Mouse (Mus musculus): ENCODE measurements around the gene Coq10b. TPM values are rescaled to one million over a fixed set of nuclear protein-coding genes. Genes with fewer than 3 reads are reported as not detected.
"Not testable (repeated sequence)": the region's sequence is repeated elsewhere in the genome, so short reads cannot be mapped to it uniquely, and the experiment has no call there.

The Coq10b gene
- polyA plus RNA-seq, 1 experiment from 2014 or later, result 14.7 TPM

DNA sequence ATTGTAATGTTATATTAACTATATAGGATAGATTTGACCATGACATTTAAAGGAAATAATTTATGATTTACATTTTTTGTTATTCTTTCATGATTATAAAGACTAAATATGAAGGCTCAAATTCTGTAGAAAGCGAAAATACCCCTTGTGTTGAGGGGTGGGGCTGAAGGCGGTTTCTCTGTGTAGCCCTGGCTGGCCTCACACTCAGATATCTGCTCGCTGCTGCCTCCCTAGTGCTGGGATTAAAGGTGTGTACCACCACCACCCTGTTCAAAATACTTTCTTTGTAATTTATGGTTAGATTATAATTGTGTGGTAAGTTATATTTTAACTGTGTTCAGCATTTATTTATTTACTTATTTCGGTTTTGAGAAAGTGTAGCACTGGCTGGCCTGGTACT, 9.2 kb downstream of the Coq10b start:
- no peak overlapping the region for H3K9ac ChIP-seq
- no peak overlapping the region for H3K4me3 ChIP-seq (replicated peaks)
- no peaks in the 10 kb centered on the region; the same call in 1 of the 2 replicates for H3K9me3 ChIP-seq (replicated peaks)
- H3K4me1 ChIP-seq, result no peaks in the 10 kb centered on the region
- no peak for ATAC-seq (replicated peaks; ENCODE audit: low FRiP score)
- peaks cover 34% of the 10 kb centered on the region for H3K36me3 ChIP-seq
- no peak overlapping the region for H3K27ac ChIP-seq
- no peaks in the 10 kb centered on the region for H3K27me3 ChIP-seq
- H3K4me2 ChIP-seq, result no peak overlapping the region
- 92% methylated on average over 4 of the region's 4 CpGs for WGBS

DNA sequence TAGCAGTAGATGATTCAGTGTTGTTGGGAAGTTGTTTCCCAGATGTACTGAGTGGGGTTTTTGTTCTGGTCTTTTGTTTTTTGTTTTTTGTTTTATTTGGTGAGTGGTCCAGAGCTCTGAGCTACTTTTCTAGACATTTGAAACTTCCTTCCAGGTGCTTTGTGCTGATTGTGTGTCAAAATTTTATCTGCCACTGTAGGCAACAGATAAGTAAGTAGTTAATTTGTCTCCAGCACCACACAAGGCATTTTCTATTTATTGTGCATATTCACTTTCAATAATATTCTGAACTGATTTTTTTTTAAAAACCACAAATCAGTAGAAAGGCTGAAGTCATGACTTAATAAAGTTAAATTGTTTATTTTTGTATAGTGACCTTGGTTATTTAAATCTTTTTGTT, 19.8 kb downstream of the Coq10b start:
- H3K36me3 ChIP-seq, result peaks cover 47% of the 10 kb centered on the region
- not testable (repeated sequence) for ATAC-seq (replicated peaks; ENCODE audit: low FRiP score); H3K4me1 ChIP-seq

DNA sequence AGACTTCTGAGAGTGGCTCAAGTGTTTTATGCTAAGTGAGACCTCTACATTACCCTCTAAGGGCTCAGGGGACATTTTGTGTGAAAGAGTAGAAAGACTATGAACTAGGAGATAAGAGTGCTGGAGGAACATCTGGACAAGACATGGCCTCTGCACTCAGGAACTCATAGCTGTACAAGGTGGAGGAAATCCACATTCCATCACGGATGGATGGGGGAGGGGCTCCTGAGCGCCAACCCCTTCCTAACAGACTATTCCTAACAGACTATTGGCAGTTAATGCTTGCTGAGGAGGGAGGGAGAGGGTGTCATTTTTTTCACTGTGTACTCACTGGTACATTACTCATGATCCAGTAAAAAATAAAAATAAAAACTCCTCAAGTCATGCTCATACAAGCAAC, 22.2 kb downstream of the Coq10b start:
- no peak overlapping the region for H3K4me2 ChIP-seq
- 42% methylated on average over 2 of the region's 2 CpGs for WGBS
- no peaks in the 10 kb centered on the region for H3K4me1 ChIP-seq
- no peak overlapping the region; the same call in 1 of the 2 replicates for H3K27ac ChIP-seq
- H3K27me3 ChIP-seq, result no peaks in the 10 kb centered on the region
- no peak overlapping the region for H3K4me3 ChIP-seq (replicated peaks)
- H3K9ac ChIP-seq, result no peak overlapping the region
- H3K36me3 ChIP-seq, result peaks cover 53% of the 10 kb centered on the region
- ATAC-seq (replicated peaks; ENCODE audit: low FRiP score), result no peak
- no peaks in the 10 kb centered on the region for H3K9me3 ChIP-seq (replicated peaks)

More for the DNA sequence above, 19.8 kb downstream of the Coq10b start:
- not testable (repeated sequence) for H3K9ac ChIP-seq; H3K4me3 ChIP-seq (replicated peaks); H3K9me3 ChIP-seq (replicated peaks); H3K4me2 ChIP-seq; H3K27ac ChIP-seq; H3K27me3 ChIP-seq

DNA sequence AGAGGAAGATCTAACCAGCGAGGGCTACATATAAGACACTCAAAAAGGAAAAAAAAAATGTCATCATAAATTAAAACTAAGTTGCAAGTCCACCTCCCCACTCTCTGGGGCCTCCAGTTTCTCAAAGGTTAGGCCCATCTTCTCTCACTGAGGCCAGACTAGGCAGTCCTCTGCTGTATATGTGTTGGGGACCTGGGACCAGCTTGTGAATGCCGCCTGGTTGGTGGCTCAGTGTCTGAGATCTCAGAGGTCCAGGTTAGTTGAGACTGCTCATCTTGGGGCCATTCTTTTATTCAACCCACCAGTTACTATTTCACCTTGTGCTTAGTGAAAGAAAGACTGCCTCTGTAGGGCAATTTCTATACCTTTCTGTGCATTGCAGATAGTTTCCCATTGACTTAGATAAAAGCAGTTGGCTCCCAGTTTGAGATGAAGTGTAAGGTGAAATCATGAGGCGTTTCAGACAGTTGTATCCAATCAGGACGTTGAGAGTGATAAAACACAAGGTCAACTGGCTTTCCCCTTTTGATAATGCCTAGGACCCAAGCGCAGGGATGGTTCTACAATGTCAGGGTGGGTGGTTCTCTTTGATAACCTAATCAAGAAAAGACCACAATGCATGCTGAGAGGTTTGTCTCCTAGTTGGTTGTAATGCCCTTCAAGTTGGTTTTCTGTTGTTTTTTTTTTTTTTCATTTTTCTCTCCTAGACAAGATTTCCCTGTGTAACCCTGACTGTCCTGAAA, 23.3 kb downstream of the Coq10b start:
- Histone ChIP-seq H3K27me3 (no peaks in the 10 kb centered on the region), H3K9me3 (replicated peaks) (no peaks in the 10 kb centered on the region), H3K9ac (no peak overlapping the region), H3K27ac (no peak overlapping the region), H3K36me3 (peaks cover 58% of the 10 kb centered on the region), H3K4me3 (replicated peaks) (no peak overlapping the region), H3K4me1 (no peaks in the 10 kb centered on the region), H3K4me2 (no peak overlapping the region)
- 74% methylated on average over 5 of the region's 5 CpGs for WGBS
- no peak for ATAC-seq (replicated peaks; ENCODE audit: low FRiP score)

DNA sequence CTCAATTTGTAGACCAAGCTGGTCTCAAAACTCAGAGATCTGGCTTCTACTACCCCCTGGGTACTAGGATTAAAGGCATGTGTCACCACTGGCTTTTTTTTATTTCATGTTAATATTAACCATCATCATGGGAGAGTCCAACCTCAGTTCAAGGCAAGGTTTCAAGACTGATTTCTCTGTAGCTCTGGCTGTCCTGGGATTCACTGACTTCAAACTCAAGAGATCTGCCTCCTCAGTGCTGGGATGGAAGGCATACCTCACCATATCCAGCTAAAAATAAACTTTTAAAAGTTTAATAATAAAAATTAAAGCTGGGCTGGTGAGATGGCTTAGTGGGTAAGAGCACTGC, 23.8 kb downstream of the Coq10b start:
- no peak for ATAC-seq (replicated peaks; ENCODE audit: low FRiP score)
- no peaks in the 10 kb centered on the region for H3K9me3 ChIP-seq (replicated peaks)
- no peak overlapping the region for H3K9ac ChIP-seq
- no peak overlapping the region for H3K4me2 ChIP-seq
- no peaks in the 10 kb centered on the region for H3K4me1 ChIP-seq
- H3K4me3 ChIP-seq (replicated peaks), result no peak overlapping the region
- no peaks in the 10 kb centered on the region for H3K27me3 ChIP-seq
- no peak overlapping the region for H3K27ac ChIP-seq
- peaks cover 58% of the 10 kb centered on the region for H3K36me3 ChIP-seq

DNA sequence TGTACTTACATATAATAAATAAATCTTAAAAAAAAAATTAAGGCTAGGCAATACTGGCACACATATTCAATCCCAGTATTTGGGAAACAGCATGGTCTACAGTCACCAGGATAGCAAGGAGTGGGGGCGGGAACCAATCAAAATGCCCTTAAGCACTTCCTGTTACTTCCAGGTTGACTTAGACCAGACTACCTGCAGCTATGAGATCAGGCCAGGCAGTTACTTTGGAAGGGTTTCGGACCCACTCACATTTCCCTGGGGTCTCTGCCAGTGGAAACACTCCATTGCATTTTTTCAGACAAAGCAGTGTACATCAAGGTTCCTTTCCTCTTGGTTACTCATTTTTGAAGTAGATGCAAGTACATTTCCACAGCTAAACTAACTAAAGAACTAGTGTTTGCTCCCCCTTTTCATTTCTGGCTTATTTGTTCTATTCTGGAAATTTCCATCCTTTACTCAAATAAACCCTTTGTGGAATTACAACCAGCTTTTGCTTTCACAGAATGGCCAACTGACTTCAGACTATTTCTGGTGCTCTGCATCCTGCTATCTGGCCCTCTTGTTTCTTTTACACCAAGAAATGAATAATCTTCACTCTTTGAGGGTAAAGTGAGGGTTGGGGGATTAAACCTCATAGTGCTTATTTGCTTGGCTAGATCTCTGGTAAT, 24.4 kb downstream of the Coq10b start:
- H3K36me3 ChIP-seq, result peaks cover 61% of the 10 kb centered on the region
- H3K4me1 ChIP-seq, result no peaks in the 10 kb centered on the region
- no peak overlapping the region for H3K9ac ChIP-seq
- no peak overlapping the region for H3K27ac ChIP-seq
- H3K9me3 ChIP-seq (replicated peaks), result no peaks in the 10 kb centered on the region
- no peak overlapping the region for H3K4me2 ChIP-seq
- H3K27me3 ChIP-seq, result no peaks in the 10 kb centered on the region
- ATAC-seq (replicated peaks; ENCODE audit: low FRiP score), result peak; percentile 52; the same call in 1 of the 2 replicates
- H3K4me3 ChIP-seq (replicated peaks), result no peak overlapping the region
- 79% methylated on average over 2 of the region's 2 CpGs for WGBS

DNA sequence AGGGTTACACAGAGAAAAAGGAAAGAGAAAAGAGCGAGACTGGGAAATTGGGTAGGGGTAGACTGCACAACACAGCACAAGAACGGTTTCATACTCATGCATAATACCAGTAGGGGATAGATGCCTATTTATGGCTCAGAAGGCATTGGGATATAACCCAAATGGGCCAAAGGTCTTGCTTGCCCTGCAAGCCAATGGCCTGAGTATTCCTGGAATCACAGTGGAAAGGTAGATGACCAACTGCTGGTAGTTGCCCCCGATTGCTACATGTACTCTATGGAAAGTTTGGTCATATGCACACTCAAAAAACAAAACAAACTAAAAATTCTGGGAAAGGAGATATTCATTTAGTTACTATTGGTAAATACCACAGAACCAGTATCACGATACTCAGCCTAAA, 27.1 kb downstream of the Coq10b start:
- H3K27me3 ChIP-seq, result no peaks in the 10 kb centered on the region
- H3K4me2 ChIP-seq, result no peak overlapping the region
- peaks cover 10% of the 10 kb centered on the region for H3K4me1 ChIP-seq
- no peak for ATAC-seq (replicated peaks; ENCODE audit: low FRiP score)
- peaks cover 79% of the 10 kb centered on the region for H3K36me3 ChIP-seq
- no peaks in the 10 kb centered on the region for H3K9me3 ChIP-seq (replicated peaks)
- WGBS, result 93% methylated on average over 4 of the region's 4 CpGs
- no peak overlapping the region for H3K9ac ChIP-seq
- H3K4me3 ChIP-seq (replicated peaks), result no peak overlapping the region
- no peak overlapping the region for H3K27ac ChIP-seq

DNA sequence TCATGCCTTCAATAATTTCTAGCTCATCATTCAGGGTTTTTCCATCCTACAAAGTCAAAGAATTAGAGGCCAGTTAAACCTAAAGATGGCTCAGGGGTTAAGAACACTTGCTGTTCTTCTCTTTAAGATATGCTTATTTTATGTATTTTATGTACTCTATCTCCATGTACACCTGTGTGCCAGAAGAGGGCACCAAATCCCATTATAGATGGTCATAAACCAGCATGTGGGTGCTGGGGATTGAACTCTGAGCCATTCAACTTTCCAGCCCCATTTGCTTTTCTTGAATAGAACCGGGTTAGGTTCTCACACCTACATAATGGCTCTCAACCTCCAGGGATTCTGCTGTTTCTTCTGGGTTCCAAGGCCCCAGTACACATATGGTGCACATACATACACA, 29.5 kb downstream of the Coq10b start:
- Histone ChIP-seq H3K27me3 (no peaks in the 10 kb centered on the region), H3K9ac (no peak overlapping the region), H3K9me3 (replicated peaks) (no peaks in the 10 kb centered on the region), H3K4me2 (no peak overlapping the region), H3K36me3 (peaks cover 88% of the 10 kb centered on the region), H3K4me1 (peaks cover 29% of the 10 kb centered on the region), H3K4me3 (replicated peaks) (no peak overlapping the region), H3K27ac (no peak overlapping the region)
- no peak for ATAC-seq (replicated peaks; ENCODE audit: low FRiP score)
- 65% methylated on average over 1 of the region's 1 CpGs for WGBS

DNA sequence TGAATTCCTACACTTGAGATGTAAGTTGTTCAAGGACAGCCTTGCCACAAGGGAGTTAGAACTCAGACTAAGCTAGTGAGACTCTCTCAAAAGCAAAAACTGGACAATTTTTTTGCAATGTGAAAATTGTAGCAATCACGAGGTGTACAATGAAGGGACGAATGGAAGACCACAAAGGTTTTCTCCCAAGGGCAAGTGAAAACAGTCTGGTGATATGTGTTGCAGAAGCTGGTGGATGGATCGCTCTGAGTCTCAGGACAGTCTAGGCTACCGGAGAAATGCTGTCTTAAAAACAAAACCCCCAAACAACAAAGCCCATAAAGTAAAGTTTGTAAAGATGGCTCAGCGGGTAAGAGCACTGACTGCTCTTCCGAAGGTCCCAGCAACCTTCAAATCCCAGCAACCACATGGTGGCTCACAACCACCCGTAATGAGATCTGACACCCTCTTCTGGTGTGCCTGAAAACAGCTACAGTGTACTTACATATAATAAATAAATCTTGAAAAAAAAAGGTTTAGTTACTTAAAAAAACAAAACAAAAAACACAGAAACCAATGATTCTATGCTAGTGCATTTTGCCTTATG, 33.3 kb downstream of the Coq10b start:
- Histone ChIP-seq H3K4me1 (peaks cover 42% of the 10 kb centered on the region), H3K27me3 (no peaks in the 10 kb centered on the region), H3K27ac (no peak overlapping the region), H3K4me3 (replicated peaks) (peak overlapping the region; percentile 97), H3K9me3 (replicated peaks) (no peaks in the 10 kb centered on the region), H3K36me3 (peaks cover 57% of the 10 kb centered on the region), H3K4me2 (peak overlapping the region; percentile 77), H3K9ac (peak overlapping the region; percentile 98)
- 51% methylated on average over 7 of the region's 7 CpGs for WGBS
- no peak for ATAC-seq (replicated peaks; ENCODE audit: low FRiP score)

DNA sequence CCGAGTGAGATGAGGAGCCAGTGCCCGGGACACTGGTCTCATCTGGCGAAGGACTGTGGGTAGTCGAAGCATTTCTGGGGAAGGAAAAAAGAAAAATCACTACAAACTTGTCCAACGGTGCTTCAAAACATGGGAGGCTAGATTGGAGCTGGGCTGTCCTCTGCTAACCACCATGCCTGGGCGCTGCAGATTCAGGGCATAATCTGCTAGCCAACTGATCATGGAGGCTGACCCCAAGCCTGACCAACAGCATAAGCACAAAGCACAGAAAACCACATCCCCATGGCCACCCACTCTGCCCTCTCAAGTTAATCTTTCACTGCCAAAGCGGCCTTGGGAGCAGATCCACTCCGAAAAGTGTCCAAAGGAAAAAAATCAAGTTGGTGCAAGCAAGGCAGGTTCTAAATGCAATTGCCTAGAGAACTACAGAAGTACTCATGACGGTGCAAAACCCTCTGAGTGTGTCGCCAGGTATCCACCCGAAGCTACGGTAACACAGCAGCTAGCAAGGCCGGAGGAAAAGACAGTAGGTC, 34.4 kb downstream of the Coq10b start:
- 1% methylated on average over 13 of the region's 13 CpGs for WGBS

DNA sequence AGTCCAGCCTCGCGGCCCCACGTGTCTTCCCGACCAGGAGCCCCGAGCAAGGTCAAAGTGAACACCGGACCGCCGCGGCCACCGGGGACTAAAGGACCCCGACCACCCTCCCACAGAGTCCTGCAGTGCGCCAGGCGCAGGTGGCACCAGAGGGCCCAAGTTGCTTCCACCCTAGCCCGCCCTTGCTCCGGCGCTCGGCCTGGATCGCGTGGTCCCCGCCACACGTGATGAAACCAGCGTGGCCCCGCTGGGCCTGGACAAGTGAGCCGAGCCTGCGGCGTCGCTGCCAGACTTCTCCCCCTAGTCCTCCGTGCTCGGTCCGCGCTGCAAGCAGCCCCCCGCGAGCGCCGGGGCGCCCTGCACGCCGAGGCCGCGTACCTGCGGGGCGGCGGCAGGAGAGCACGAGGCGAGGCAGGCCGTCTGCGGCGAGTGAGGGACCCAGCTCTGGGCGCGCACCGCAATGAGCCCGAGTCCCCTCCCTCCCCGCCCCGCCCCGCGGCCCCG, 34.9 kb downstream of the Coq10b start:
- under 1% methylated on average over 52 of the region's 57 CpGs for WGBS
- peak; percentile 89 for ATAC-seq (replicated peaks; ENCODE audit: low FRiP score)
- Histone ChIP-seq H3K27ac (peak overlapping the region; percentile 99), H3K4me3 (replicated peaks) (peak overlapping the region; percentile 97), H3K27me3 (no peaks in the 10 kb centered on the region), H3K9ac (peak overlapping the region; percentile 98), H3K9me3 (replicated peaks) (no peaks in the 10 kb centered on the region), H3K4me1 (peaks cover 42% of the 10 kb centered on the region), H3K4me2 (peak overlapping the region; percentile 77), H3K36me3 (peaks cover 55% of the 10 kb centered on the region)

More for the DNA sequence above, 34.4 kb downstream of the Coq10b start:
- H3K27ac ChIP-seq, result peak overlapping the region; percentile 99
- peak overlapping the region; percentile 97 for H3K4me3 ChIP-seq (replicated peaks)
- H3K36me3 ChIP-seq, result peaks cover 55% of the 10 kb centered on the region
- no peaks in the 10 kb centered on the region for H3K27me3 ChIP-seq
- peak overlapping the region; percentile 98 for H3K9ac ChIP-seq
- H3K4me1 ChIP-seq, result peaks cover 42% of the 10 kb centered on the region
- no peak for ATAC-seq (replicated peaks; ENCODE audit: low FRiP score)
- peak overlapping the region; percentile 77 for H3K4me2 ChIP-seq
- H3K9me3 ChIP-seq (replicated peaks), result no peaks in the 10 kb centered on the region

All from kidney, embryonic 15.5 days (tissue).